Mouse (Mus musculus): ENCODE results near the gene Adcy6.

DNA sequence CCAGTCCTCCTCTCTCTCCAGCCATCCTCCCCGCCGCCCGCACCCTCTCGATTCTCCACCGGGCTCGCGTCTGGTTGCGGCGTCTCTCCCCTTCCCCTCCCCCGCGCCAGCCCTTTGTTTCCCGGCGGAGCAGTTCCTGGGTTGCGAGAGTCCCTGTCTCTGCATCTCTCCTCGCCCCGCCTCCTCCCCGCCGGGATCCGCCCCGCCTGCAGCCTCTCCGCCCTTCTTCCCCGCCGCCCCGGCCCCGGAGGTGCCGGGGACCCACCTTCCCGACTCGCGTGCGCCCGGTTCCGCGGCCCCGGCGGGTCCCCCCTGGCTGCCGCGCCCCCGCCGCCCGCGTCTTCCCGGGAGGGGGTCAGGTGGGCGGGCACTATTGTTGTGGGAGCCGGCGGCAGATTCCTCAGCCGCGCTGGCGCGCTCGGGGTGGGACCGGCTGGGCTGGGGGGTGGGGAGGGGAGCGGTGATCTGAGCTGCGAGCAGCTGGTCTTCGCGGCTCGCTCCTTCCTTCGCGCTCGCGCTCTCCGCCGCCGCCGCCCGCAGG is 24.7 kb upstream of the Adcy6 start:
- TF ChIP-seq CTCF (IDR thresholded peaks at IDR 0.05; ENCODE audit: insufficient read depth, low read length) (no peak), POLR2A (IDR thresholded peaks at IDR 0.05; ENCODE audit: borderline replicate concordance, extremely low read depth, low read depth, low read length) (no peak)
